Mouse (Mus musculus) right cerebral cortex, postnatal 4 days (tissue): ENCODE measurements around the gene Nop16.

Source experiments
- DNase-seq: peaks from one replicate; pipeline ENCODE4 v3.0.0-alpha.2; 2022

Nop16 gene

DNA sequence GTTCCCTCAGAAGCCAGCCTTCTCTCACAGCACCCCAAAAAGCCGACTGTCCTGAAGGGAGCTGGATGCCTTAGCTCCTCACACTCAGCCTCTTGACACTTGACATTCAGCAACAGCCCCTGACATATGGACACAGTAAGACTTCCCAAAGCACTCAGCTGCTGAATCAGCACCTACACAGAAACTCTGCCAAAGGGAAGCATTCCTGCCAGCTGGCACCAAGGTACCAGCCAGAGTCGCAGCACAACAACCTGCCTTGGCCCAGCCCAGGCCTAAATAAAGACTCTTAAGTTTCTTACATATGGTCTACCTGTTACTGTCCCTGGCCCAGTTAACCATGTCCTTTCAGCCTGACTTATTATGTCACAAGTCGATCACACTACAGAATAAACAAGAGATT lies 33.1 kb downstream of the Nop16 start:
- DNase-seq = no peak

DNA sequence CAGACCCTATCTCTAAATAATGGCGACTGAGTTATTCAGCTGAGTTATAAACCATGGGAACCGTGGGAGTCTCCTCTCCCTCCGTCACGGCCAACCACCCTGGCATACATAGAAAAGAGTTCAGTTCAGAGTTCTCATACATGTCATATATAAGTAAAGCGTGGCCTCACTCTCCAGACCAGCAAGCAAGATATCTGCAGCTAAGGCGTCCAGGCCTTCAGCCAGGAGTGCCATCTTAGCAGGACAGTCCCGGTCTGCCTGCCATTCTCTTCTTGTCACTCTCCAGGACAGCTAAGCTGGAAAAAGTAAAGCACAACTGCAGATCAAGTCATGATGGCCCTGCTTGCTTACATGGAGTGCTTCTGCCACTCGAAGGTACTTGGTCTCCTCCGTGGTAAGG lies 33.7 kb downstream of the Nop16 start:
- no peak for DNase-seq

DNA sequence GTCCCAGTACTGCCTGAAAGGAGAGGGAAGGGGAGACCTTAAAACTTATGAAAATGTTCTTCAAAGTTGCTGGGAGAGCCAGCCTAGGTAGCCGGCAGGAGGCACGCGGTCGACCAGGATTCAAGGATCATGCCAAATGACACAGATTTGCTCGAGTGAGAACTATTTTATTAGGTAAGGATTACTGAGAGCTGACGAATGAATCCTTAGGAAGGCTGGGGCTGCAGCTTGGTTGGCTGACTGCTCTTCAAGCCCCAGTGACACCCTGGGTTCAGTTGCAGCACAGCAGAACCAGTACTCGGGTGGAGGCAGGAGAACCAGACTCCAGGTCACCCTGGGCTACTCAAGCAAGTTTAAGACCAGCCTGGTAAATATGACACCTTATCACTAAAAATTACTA lies 41.9 kb downstream of the Nop16 start:
- DNase-seq = no peak
